Mouse (Mus musculus) intestine, embryonic 14.5 days (tissue): ENCODE measurements around the gene Adig. TPM values are rescaled to one million over a fixed set of nuclear protein-coding genes. Genes with fewer than 3 reads are reported as not detected.

Source experiments
- ATAC-seq: fragments of 200-750 bp; cut with Nextera tagmentation; replicated peaks from 2 replicates; pipeline ENCODE4 v1.8.0; 2017; ENCODE audit warnings: low read depth, moderate number of reproducible peaks, moderate TSS enrichment, moderate library complexity; ENCODE audit not compliant: low FRiP score, low TSS enrichment
- DNase-seq: peaks from one replicate; pipeline ENCODE4 v3.0.0-alpha.2; 2018; ENCODE audit warnings: low spot score
- H3K27ac ChIP-seq: fragments of 300-500 bp; sonication (generic); 2 replicates; pipeline ENCODE4 v1.5.1; 2014; ENCODE audit warnings: low read depth, mild to moderate bottlenecking, control low read depth
- H3K27me3 ChIP-seq: fragments of 300-500 bp; sonication (generic); replicated peaks from 2 replicates; pipeline ENCODE4 v1.6.1; 2014; ENCODE audit warnings: low read length, control low read depth; ENCODE audit not compliant: control insufficient read depth, insufficient read depth
- H3K36me3 ChIP-seq: fragments of 300-500 bp; sonication (generic); 2 replicates; pipeline ENCODE4 v1.6.1; 2014; ENCODE audit warnings: low read length, control low read depth; ENCODE audit not compliant: control insufficient read depth, insufficient read depth
- H3K4me1 ChIP-seq: fragments of 300-500 bp; sonication (generic); replicated peaks from 2 replicates; pipeline ENCODE4 v1.6.1; 2014; ENCODE audit warnings: low read length, control low read depth, mixed read lengths; ENCODE audit not compliant: control insufficient read depth, insufficient read depth
- H3K4me2 ChIP-seq: fragments of 300-500 bp; sonication (generic); 2 replicates; pipeline ENCODE4 v1.6.1; 2014; ENCODE audit warnings: low read length
- H3K4me3 ChIP-seq: fragments of 300-500 bp; sonication (generic); 2 replicates; pipeline ENCODE4 v1.5.1; 2014; ENCODE audit warnings: low read depth, low read length, control low read depth, mixed read lengths
- H3K9ac ChIP-seq: fragments of 300-500 bp; sonication (generic); 2 replicates; pipeline ENCODE4 v1.6.1; 2014; ENCODE audit warnings: mild to moderate bottlenecking, low read length
- H3K9me3 ChIP-seq: fragments of 300-500 bp; sonication (generic); 2 replicates; pipeline ENCODE4 v1.6.1; 2016; ENCODE audit warnings: low read length, control low read depth; ENCODE audit not compliant: control insufficient read depth
- WGBS: fragments of 180-500 bp; shearing (Covaris S2); extraction: QIAGEN DNeasy Blood & Tissue Kit; methylation state at CpG from one replicate; pipeline ENCODE4 v1.1.7; 2014; 5-methylcytosine and 5-hydroxymethylcytosine counted together
- polyA plus RNA-seq: library from polyadenylated mRNA; unstranded; fragments of >200 nt; fragmentation: Nextera tagmentation; extraction: Ambion mirVana; gene quantifications from 2 replicates; pipeline ENCODE4 v1.2.1, GENCODE M21; 2014

The Adig gene
- polyA plus RNA-seq, 1 experiment from 2014 or later, result not detected

DNA sequence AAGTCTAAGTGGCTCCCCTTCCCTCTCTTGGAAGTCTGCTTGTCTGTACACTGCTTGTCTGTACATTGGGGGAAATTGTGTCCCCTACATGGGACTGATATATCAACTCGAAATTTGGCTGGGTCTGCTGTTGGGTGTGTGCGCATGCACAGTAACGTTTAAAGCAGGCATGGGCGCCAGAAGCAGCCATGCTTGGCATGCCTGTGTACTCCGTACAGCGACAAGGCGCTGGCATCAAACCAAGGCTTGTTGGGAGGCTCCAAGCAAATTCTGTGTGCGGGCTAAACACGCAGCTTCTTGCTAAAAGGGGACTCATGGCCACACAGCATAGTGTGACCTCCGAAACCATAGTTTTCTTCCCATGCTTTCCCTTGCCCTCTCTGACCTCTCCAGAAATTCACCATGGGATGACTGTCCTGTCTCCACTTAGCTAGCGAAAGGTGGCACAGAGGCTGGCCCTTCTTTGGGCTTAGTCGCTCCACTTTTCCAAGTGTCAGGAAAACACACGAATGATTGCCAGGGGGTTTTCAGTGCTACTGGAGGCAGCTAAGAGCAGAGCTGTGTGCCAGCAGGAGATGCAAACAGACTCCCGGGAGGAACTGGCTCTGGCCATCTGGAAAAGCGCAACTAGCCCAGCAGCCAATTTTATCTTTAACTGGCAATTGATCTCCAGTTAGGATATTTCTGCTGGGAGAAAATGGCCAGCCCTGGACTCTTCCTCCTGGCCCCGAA lies 21.9 kb downstream of the Adig start:
- Histone ChIP-seq H3K36me3 (no peaks in the 10 kb centered on the region), H3K4me1 (no peaks in the 10 kb centered on the region), H3K27ac (no peak overlapping the region), H3K4me2 (no peak overlapping the region), H3K4me3 (no peak overlapping the region), H3K9ac (no peak overlapping the region), H3K9me3 (no peaks in the 10 kb centered on the region), H3K27me3 (no peaks in the 10 kb centered on the region)
- DNase-seq (no peak), ATAC-seq (no peak)
- WGBS, result 83% methylated on average over 16 of the region's 16 CpGs

DNA sequence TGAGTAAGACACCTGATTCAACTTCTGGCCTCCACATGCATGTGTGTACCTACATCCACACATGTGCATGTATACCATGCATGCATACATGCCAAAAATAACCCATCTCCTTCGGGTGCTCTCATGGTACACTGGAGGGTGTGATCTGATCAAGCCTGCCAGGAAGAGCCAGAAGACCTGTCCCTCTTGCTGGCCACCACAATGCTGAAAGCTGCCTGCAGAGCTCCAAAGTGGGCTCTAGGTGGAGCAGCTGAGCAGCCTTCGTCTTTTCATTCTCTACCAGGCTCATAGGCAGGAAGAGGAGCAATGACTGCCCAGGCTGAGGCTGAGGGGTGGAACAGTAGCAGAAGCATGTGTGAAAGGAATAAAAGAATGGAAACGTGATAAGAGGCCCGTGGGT lies 31.7 kb downstream of the Adig start:
- H3K27me3 ChIP-seq, result no peaks in the 10 kb centered on the region

DNA sequence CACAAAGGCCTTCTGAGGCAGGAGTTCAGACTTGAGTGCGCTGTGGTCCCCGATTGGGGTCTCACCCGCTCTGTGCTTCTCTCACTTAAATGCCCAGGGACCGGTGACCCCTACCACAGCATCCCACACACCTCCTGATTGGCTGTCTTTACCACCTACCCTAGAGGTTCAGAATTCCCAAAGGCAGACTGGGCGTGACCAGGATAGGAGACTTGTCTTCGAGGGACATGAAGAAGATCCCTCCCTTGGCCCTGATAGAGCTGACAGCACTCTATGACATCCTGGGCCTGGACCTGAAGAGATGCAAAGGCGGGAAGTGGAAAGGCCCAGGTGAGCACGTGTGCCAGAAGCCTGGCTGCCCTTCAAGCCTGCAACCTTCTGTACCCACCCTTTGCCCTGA lies 32.1 kb downstream of the Adig start:
- H3K4me2 ChIP-seq, result no peak overlapping the region
- no peak overlapping the region for H3K4me3 ChIP-seq
- no peaks in the 10 kb centered on the region for H3K9me3 ChIP-seq
- no peak overlapping the region for H3K27ac ChIP-seq
- H3K36me3 ChIP-seq, result no peaks in the 10 kb centered on the region
- H3K27me3 ChIP-seq, result no peaks in the 10 kb centered on the region
- H3K9ac ChIP-seq, result no peak overlapping the region
- WGBS, result 74% methylated on average over 8 of the region's 8 CpGs
- ATAC-seq (no peak), DNase-seq (no peak)
- H3K4me1 ChIP-seq, result no peaks in the 10 kb centered on the region

More for the DNA sequence above, 31.7 kb downstream of the Adig start:
- H3K9me3 ChIP-seq, result no peaks in the 10 kb centered on the region
- H3K4me3 ChIP-seq, result no peak overlapping the region
- H3K36me3 ChIP-seq, result no peaks in the 10 kb centered on the region
- no peak overlapping the region for H3K27ac ChIP-seq
- no peaks in the 10 kb centered on the region for H3K4me1 ChIP-seq
- no peak overlapping the region for H3K4me2 ChIP-seq
- DNase-seq (peak; percentile 79), ATAC-seq (0 out of 2 replicates have a peak, but pooled peaks have one; percentile 12)
- no peak overlapping the region for H3K9ac ChIP-seq
- WGBS, result 6% methylated on average over 4 of the region's 4 CpGs

DNA sequence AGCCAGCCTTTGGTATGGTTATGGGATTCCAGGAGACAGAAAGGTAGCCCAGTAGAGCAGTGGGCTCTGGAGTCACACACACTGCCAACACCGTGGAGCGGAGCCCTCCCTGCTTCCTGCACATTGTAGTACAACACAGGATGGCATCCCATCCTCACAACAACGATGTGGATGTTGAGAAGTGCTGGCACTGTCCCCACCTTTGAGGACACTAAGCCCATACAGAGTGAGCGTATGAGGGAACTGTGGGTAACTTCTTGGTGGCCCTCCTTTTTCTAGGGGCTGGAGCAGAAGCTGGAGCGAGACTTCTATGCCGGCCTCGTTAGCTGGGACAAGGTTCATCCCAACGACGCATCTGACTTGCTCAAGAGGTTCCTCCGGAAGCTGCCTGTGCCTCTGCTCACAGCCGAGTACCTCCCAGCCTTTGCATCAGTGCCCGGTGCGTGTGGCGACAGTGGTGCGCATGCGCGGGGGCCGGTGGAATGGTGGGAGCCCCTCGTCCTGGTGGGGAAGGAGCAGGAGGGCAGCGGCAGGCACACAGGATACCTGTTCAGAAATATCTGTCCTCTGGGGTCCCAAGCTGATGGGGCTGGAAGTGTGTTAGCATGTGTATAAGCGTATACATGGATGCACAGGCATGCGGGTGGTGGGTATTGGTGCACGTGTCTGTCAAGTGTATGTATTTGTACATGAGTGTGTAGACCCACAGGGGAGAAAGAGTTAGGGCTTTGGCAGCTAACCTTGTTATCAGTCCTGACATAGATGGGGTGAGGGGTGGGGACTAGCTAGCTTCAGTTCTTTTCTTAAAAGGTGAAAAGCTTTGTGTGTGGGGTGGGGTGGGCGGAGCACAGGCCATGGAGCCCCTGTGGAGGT lies 37.3 kb downstream of the Adig start:
- no peaks in the 10 kb centered on the region for H3K27me3 ChIP-seq
- H3K4me1 ChIP-seq, result no peaks in the 10 kb centered on the region
- peak overlapping the region; percentile 32 for H3K4me2 ChIP-seq
- no peaks in the 10 kb centered on the region for H3K36me3 ChIP-seq
- WGBS, result 54% methylated on average over 24 of the region's 24 CpGs
- ATAC-seq (no peak), DNase-seq (no peak)
- H3K9ac ChIP-seq, result no peak overlapping the region
- H3K4me3 ChIP-seq, result no peak overlapping the region
- H3K9me3 ChIP-seq, result no peaks in the 10 kb centered on the region
- H3K27ac ChIP-seq, result no peak overlapping the region

DNA sequence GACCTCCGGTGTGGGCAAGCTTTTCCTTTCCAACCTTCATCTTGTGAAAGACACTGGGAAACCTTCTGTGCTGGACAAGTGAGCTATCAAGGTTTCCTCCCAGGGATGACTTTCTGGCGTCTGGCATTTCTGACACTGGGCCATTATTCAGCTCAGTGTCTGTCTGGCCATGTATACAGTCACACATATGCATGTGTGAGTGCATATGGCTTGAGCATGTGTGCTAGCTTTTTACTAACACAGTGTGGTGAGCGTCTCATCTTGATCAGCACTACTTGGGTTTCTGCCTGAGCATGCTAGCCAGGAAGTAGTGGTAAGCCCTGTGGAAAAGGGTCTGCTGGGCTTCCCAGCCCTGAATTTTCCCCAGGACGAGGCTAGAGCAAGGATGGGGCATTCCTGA lies 38.9 kb downstream of the Adig start:
- no peak overlapping the region for H3K4me3 ChIP-seq
- no peak overlapping the region for H3K9ac ChIP-seq
- no peak for DNase-seq
- 35% methylated on average over 4 of the region's 4 CpGs for WGBS
- ATAC-seq, result no peak
- no peak overlapping the region for H3K4me2 ChIP-seq
- no peak overlapping the region for H3K27ac ChIP-seq
- H3K9me3 ChIP-seq, result no peaks in the 10 kb centered on the region
- H3K27me3 ChIP-seq, result no peaks in the 10 kb centered on the region
- no peaks in the 10 kb centered on the region for H3K4me1 ChIP-seq
- H3K36me3 ChIP-seq, result no peaks in the 10 kb centered on the region

DNA sequence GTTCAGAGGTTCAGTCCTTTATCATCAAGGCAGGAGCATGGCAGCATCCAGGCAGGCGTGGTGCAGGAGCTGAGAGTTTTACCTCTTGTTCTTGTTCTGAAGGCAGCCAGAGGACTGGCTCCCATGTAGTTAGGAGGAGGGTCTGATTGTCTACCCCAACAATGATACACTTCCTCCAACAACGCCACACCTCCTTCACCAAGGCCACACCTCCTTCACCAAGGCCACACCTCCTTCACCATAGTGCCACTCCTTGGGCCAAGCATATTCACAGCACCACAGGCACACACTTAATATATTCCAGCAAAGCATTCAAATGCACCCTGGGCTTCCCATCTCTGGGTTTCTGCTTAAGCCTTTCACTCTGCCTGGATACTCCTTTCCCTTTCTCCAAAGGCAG lies 42.9 kb downstream of the Adig start:
- Histone ChIP-seq H3K4me3 (no peak overlapping the region), H3K27ac (no peak overlapping the region), H3K36me3 (no peaks in the 10 kb centered on the region), H3K27me3 (0 out of 2 replicates have a peak, but pooled peaks cover 2% of the 10 kb centered on the region), H3K4me1 (no peaks in the 10 kb centered on the region), H3K9me3 (no peaks in the 10 kb centered on the region), H3K4me2 (no peak overlapping the region), H3K9ac (no peak overlapping the region)
- 58% methylated on average over 2 of the region's 2 CpGs for WGBS
- DNase-seq, result no peak
- ATAC-seq, result no peak

DNA sequence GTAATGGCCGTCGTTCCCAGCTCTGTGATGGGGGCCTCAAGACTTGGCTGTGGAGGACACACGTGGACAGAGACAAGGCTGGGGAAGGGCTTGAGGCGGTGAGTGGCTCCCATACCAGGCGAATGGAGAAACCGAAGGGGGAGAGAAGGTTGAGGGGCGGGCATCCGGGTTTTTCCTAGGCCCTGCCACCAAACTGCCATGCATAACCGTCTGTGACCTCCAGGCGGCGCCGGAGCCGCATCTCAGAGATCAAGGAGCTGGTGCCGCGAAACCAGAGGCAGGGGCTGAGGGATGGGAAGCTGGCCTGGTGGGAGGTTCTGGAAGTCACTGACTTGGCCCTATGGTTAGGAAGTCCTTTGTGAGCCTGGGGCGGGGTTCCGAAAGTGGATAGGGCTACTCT lies 44.3 kb downstream of the Adig start:
- H3K4me2 ChIP-seq, result peak overlapping the region; percentile 5; the same call in 1 of the 2 replicates
- no peak overlapping the region for H3K4me3 ChIP-seq
- ATAC-seq, result no peak; the same call in 1 of the 2 replicates
- H3K4me1 ChIP-seq, result no peaks in the 10 kb centered on the region
- H3K36me3 ChIP-seq, result no peaks in the 10 kb centered on the region
- H3K9me3 ChIP-seq, result no peaks in the 10 kb centered on the region
- 6% methylated on average over 17 of the region's 17 CpGs for WGBS
- 0 out of 2 replicates have a peak, but pooled peaks cover 2% of the 10 kb centered on the region for H3K27me3 ChIP-seq
- H3K9ac ChIP-seq, result no peak overlapping the region
- peak; percentile 90 for DNase-seq
- no peak overlapping the region for H3K27ac ChIP-seq

DNA sequence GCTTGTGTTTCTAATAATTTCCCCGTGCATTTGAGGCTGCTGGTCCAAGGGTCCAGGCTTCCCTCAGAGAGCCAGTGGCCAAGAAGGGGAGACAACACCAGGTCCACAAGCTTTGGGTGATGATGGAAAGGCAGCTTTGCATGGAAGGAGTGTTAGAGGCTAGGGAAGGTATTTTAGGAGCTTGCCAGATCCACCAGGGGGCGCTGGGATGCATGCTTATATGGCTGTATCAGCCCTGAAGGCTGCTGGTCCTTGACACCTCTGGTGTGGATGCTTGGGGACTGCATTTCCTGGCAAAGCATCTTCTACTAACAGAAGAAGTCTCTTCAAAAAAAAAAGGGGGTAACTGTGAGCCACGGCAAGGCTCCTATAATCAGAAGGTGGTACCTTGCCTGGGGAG lies 47.7 kb downstream of the Adig start:
- DNase-seq, result peak; percentile 90
- Histone ChIP-seq H3K4me3 (no peak overlapping the region), H3K9ac (no peak overlapping the region), H3K27me3 (peaks cover 23% of the 10 kb centered on the region), H3K36me3 (no peaks in the 10 kb centered on the region), H3K9me3 (no peaks in the 10 kb centered on the region), H3K4me1 (no peaks in the 10 kb centered on the region), H3K27ac (no peak overlapping the region), H3K4me2 (no peak overlapping the region)
- 6% methylated on average over 3 of the region's 3 CpGs for WGBS
- ATAC-seq, result no peak
